Comparison of ENCODE assay signal across 8 mouse cellular contexts in the genomic region with DNA sequence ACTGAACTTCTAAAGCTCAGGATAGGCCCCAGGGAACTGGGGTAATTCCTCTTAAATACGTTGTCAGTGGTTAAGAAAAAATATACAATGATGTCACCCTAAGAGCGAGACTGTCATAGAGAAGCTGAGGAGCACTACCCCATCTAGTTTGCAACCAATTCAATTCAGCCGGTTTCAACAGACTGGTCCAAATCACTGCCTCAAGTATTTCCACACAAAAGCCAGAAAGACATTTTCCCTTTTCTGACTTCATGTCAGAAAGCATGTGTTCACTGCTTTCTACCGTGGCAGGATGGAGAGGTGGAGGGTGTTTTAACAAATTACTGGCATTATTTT. TPM values are rescaled to one million over a fixed set of nuclear protein-coding genes. Genes with fewer than 3 reads are reported as not detected.
DNase-seq lines count a peak whose midpoint lies in the region; ATAC-seq and TF ChIP-seq lines count a peak whose summit lies in the region.

No protein-coding gene starts in this region.

- peak overlapping the region; percentile 78 for H3K4me3 ChIP-seq in kidney, embryonic 15.5 days (replicated peaks)
- H3K4me3 ChIP-seq in midbrain, postnatal 0 days (ENCODE audit: low read depth, low read length) = peak overlapping the region; percentile 65

- H3K27me3 ChIP-seq in kidney, embryonic 15.5 days = peaks cover 4% of the 10 kb centered on the region; the same call in 1 of the 2 replicates
- no peaks in the 10 kb centered on the region for H3K27me3 ChIP-seq in midbrain, postnatal 0 days (ENCODE audit: insufficient read depth, low read length)

- WGBS in kidney, embryonic 15.5 days = 6% methylated on average over 4 of the region's 4 CpGs
- WGBS in midbrain, postnatal 0 days = 2% methylated on average over 4 of the region's 4 CpGs

- peak overlapping the region; percentile 87; the same call in 1 of the 2 replicates for H3K27ac ChIP-seq in kidney, embryonic 15.5 days
- H3K27ac ChIP-seq in midbrain, postnatal 0 days (ENCODE audit: low read depth, low read length) = peak overlapping the region; percentile 98

- DNase-seq in kidney, postnatal 36 days = no peak
- peak; percentile 77 for DNase-seq in brain, embryonic 14.5 days (ENCODE audit: low read depth)
- DNase-seq in induced T-regulatory cell, adult 2 months (ENCODE audit: low read depth) = peak; percentile 51
- DNase-seq in midbrain, postnatal 0 days (ENCODE audit: low spot score) = peak; percentile 56
- DNase-seq in urinary bladder, postnatal 36 days (ENCODE audit: low spot score in 2 of 2) = no peak
- no peak for DNase-seq in spleen, adult 18-20 months
- DNase-seq in cerebellum, postnatal 36 days = no peak

- no peaks in the 10 kb centered on the region for H3K9me3 ChIP-seq in kidney, embryonic 15.5 days (replicated peaks)
- no peaks in the 10 kb centered on the region for H3K9me3 ChIP-seq in midbrain, postnatal 0 days (ENCODE audit: low read length)

- H3K4me2 ChIP-seq in kidney, embryonic 15.5 days = peak overlapping the region; percentile 79
- peak overlapping the region; percentile 55 for H3K4me2 ChIP-seq in midbrain, postnatal 0 days (ENCODE audit: low read depth, low read length, poor library complexity, severe bottlenecking)

- no peak for TF ChIP-seq POLR2A in brain, embryonic 14.5 days (IDR thresholded peaks at IDR 0.05; ENCODE audit: borderline replicate concordance, extremely low read depth, insufficient read depth, insufficient read length, poor library complexity, severe bottlenecking)

- H3K9ac ChIP-seq in kidney, embryonic 15.5 days = peak overlapping the region; percentile 87
- H3K9ac ChIP-seq in midbrain, postnatal 0 days (replicated peaks; ENCODE audit: low read length, poor library complexity, severe bottlenecking) = peak overlapping the region; percentile 97

- no peak for TF ChIP-seq CTCF in brain, embryonic 14.5 days (IDR thresholded peaks at IDR 0.05; ENCODE audit: borderline replicate concordance, extremely low read depth, insufficient read depth, insufficient read length)
- TF ChIP-seq CTCF in midbrain, postnatal 0 days (IDR thresholded peaks at IDR 0.05) = no peak

- no peaks in the 10 kb centered on the region for H3K36me3 ChIP-seq in kidney, embryonic 15.5 days
- no peaks in the 10 kb centered on the region for H3K36me3 ChIP-seq in midbrain, postnatal 0 days (ENCODE audit: insufficient read depth, low read length)

- no peak for ATAC-seq in kidney, embryonic 15.5 days (replicated peaks; ENCODE audit: low FRiP score)
- peak; percentile 32; the same call in 1 of the 2 replicates for ATAC-seq in midbrain, postnatal 0 days (ENCODE audit: low FRiP score)

- peaks cover 15% of the 10 kb centered on the region for H3K4me1 ChIP-seq in kidney, embryonic 15.5 days
- H3K4me1 ChIP-seq in midbrain, postnatal 0 days (ENCODE audit: insufficient read depth, low read length) = peaks cover 5% of the 10 kb centered on the region

RNA-seq across cellular contexts. Expression of gene Myef2, which starts 1.2 kb away (rescaled TPM):
- polyA plus RNA-seq in kidney, embryonic 15.5 days (2015; fragmentation: Nextera tagmentation; extraction: Ambion mirVana) = 108 and 110 TPM in 2 replicates
- 153 and 175 TPM in 2 replicates for polyA plus RNA-seq in brain, embryonic 14.5 days (2012; rRNA removed)
- 73.0 and 100 TPM in 2 replicates for total RNA-seq in midbrain, postnatal 0 days (2014; rRNA removed)
- polyA plus RNA-seq in midbrain, postnatal 0 days (2015; fragmentation: Nextera tagmentation; extraction: Ambion mirVana) = 152 and 174 TPM in 2 replicates

RNA-seq across cellular contexts. Expression of gene Ctxn2, which starts 14.2 kb away (rescaled TPM):
- not detected in 2 replicates for polyA plus RNA-seq in kidney, embryonic 15.5 days (2015; fragmentation: Nextera tagmentation; extraction: Ambion mirVana)
- polyA plus RNA-seq in brain, embryonic 14.5 days (2012; rRNA removed) = 1.9 and 3.1 TPM in 2 replicates
- 12.6 and 16.1 TPM in 2 replicates for total RNA-seq in midbrain, postnatal 0 days (2014; rRNA removed)
- 47.5 and 47.7 TPM in 2 replicates for polyA plus RNA-seq in midbrain, postnatal 0 days (2015; fragmentation: Nextera tagmentation; extraction: Ambion mirVana)

RNA-seq across cellular contexts. Expression of gene Slc12a1, which starts 30.0 kb away (rescaled TPM):
- 38.0 and 41.3 TPM in 2 replicates for polyA plus RNA-seq in kidney, embryonic 15.5 days (2015; fragmentation: Nextera tagmentation; extraction: Ambion mirVana)
- polyA plus RNA-seq in brain, embryonic 14.5 days (2012; rRNA removed) = 0.04 and 0.11 TPM in 2 replicates
- total RNA-seq in midbrain, postnatal 0 days (2014; rRNA removed) = 0.05 and 0.44 TPM in 2 replicates
- polyA plus RNA-seq in midbrain, postnatal 0 days (2015; fragmentation: Nextera tagmentation; extraction: Ambion mirVana) = 0.06 TPM in 2 replicates

RNA-seq across cellular contexts. Expression of gene Slc24a5, which starts 54.3 kb away (rescaled TPM):
- polyA plus RNA-seq in kidney, embryonic 15.5 days (2015; fragmentation: Nextera tagmentation; extraction: Ambion mirVana) = 2.2 and 2.5 TPM in 2 replicates
- 1.4 and 1.5 TPM in 2 replicates for polyA plus RNA-seq in brain, embryonic 14.5 days (2012; rRNA removed)
- 0.14 and 1.4 TPM in 2 replicates for total RNA-seq in midbrain, postnatal 0 days (2014; rRNA removed)
- polyA plus RNA-seq in midbrain, postnatal 0 days (2015; fragmentation: Nextera tagmentation; extraction: Ambion mirVana) = 4.7 and 5.0 TPM in 2 replicates

Comparison
In these comparisons a context has a peak if more than half of its experiments do, and no peak if none do; other contexts are left out.
1. DNase-seq: peak in brain, embryonic 14.5 days (single experiment), induced T-regulatory cell, adult 2 months (single experiment) and midbrain, postnatal 0 days (single experiment); none in kidney, postnatal 36 days (0 of 2), urinary bladder, postnatal 36 days (0 of 2), spleen, adult 18-20 months (0 of 2) and cerebellum, postnatal 36 days (0 of 2).
2. RNA of gene Ctxn2, which starts 14.2 kb away (polyA plus RNA-seq): 47.5 to 47.7 TPM in midbrain, postnatal 0 days; 1.9 to 3.1 TPM in brain, embryonic 14.5 days and not detected in kidney, embryonic 15.5 days; every median in the first group is over 10 times any median in the second.
3. RNA of gene Slc12a1, which starts 30.0 kb away (polyA plus RNA-seq): 38.0 to 41.3 TPM in kidney, embryonic 15.5 days; 0.04 to 0.11 TPM in brain, embryonic 14.5 days and 0.06 TPM in midbrain, postnatal 0 days; every median in the first group is over 10 times any median in the second.